Mouse (Mus musculus): Measurements from ENCODE around the gene Nfia. TPM values are rescaled to one million over a fixed set of nuclear protein-coding genes. Genes with fewer than 3 reads are reported as not detected.

Gene Nfia
- polyA plus RNA-seq (2014; fragmentation: Illumina TruSeq; extraction: RNeasy Lipid Tissue Mini Kit (QIAGEN cat#74804); ENCODE audit: insufficient read depth, low read depth, low replicate concordance): 6.7 TPM

DNA sequence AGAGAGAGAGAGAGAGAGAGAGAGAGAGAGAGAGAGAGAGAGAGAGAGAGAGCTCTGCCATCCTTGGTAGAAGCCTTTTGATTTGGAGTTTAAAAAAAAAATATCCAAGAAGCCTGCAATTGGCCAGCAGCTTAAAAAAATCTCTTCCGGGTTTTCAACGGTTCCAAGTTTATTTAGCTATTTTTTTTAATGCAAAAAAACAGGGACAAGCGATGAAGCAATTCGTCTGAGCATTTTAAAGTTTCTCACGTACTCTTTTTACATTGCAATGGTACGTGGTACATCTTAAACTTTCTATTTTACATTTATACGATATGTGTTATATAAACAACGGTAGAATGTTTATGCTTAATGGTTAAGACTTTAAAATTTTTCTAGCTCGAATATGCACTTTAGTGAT is at the start of gene Nfia:
Gene Nfia (plus strand): TSS at position 94 of the 400 bp plus-strand sequence.

DNA sequence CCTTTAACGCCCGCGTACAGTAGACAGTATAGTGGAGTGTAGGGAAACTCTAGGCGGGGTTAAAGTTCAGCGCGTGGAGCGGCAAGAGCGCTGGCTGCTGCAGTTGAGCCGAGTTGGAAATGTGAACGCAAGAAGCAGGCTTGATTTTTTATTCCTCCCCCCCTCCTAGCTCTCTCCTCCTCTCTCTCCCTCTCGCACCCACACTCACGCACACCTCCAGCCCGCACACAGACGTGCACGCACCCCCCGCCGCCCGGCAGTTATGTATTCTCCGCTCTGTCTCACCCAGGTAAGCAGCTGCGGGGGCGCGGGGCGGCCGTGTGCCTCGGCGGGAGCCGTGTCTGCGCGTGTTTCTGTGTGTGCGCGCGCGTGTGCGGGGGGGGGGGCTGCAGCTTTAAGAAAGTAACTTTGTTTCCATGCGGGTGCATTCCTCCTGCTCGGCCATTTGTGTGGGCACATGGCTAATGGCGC is 5.2 kb downstream of the Nfia start, which contains the start of gene E130114P18Rik:
Gene E130114P18Rik (minus strand): TSS at position 373 of the 471 bp plus-strand sequence.

Other genes with a start within 250 kb of the Nfia start
- gene E130114P18Rik, start 5.3 kb downstream of the Nfia start, polyA plus RNA-seq (2014; fragmentation: Illumina TruSeq; extraction: RNeasy Lipid Tissue Mini Kit (QIAGEN cat#74804); ENCODE audit: insufficient read depth, low read depth, low replicate concordance): not detected

Measured in lung, adult 10 weeks (tissue).